Mouse (Mus musculus) ES-Bruce4 (cell line): ENCODE data around the gene Wars.

Experiments used
- EP300 ChIP-seq: IDR thresholded peaks from 2 replicates; pipeline ENCODE4 v1.6.1; 2011; ENCODE audit warnings: low read depth, low read length; ENCODE audit not compliant: insufficient read depth
- POLR2A ChIP-seq: IDR thresholded peaks from one replicate; pipeline ENCODE4 v1.8.1; 2011; ENCODE audit warnings: low read length; ENCODE audit not compliant: insufficient read depth

DNA sequence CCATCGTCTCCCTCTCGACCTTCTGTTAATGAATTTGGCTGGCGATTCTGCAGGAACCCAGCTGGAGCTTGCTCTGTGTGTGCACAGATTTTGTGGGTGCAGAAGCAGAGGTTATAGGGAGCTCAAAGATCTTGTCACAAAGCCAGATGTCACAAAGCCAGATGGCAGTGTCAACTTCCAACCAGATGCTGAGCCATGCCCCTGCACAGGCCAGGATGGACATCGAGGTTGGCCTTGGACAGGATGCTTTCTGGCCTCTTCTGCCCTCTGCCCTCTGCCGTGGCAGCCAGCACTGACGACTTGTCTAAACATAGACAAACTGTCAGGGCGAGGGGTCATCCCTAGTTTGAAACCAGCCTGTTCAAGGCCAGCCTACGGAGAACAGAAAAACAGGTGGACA lies 43.8 kb downstream of the Wars start:
- TF ChIP-seq EP300 (no peak), POLR2A (no peak)
